Mouse (Mus musculus) midbrain, embryonic 10.5 days (tissue): ENCODE measurements around the gene 2310034C09Rik. TPM values are rescaled to one million over a fixed set of nuclear protein-coding genes. Genes with fewer than 3 reads are reported as not detected.

ENCODE experiments used
- polyA plus RNA-seq: library from polyadenylated mRNA; unstranded; fragments of >200 nt; fragmentation: Nextera tagmentation; extraction: Ambion mirVana; gene quantifications from 2 replicates; pipeline ENCODE4 v1.2.1, GENCODE M21; 2016

Gene 2310034C09Rik
- polyA plus RNA-seq, 1 experiment from 2014 or later: not detected

Other genes with a start within 250 kb of the 2310034C09Rik start
- 0.62 and 0.80 TPM in 2 replicates for gene Cldn8, start 195.7 kb upstream of the 2310034C09Rik start, polyA plus RNA-seq
- not detected in 2 replicates for gene Krtap24-1, start 146.6 kb upstream of the 2310034C09Rik start, polyA plus RNA-seq
- gene 2310079G19Rik, start 131.2 kb upstream of the 2310034C09Rik start, polyA plus RNA-seq: not detected in 2 replicates
- not detected in 2 replicates for gene Krtap26-1, start 111.1 kb upstream of the 2310034C09Rik start, polyA plus RNA-seq
- not detected in 2 replicates for gene Krtap27-1, start 87.2 kb upstream of the 2310034C09Rik start, polyA plus RNA-seq
- not detected in 2 replicates for gene 2310061N02Rik, start 50.9 kb upstream of the 2310034C09Rik start, polyA plus RNA-seq
- gene Krtap13-1, start 30.0 kb upstream of the 2310034C09Rik start, polyA plus RNA-seq: not detected in 2 replicates
- not detected in 2 replicates for gene Krtap13, start 7.2 kb upstream of the 2310034C09Rik start, polyA plus RNA-seq
- not detected in 2 replicates for gene 2310057N15Rik, start 15.4 kb downstream of the 2310034C09Rik start, polyA plus RNA-seq
- not detected in 2 replicates for gene Gm5965, start 19.0 kb downstream of the 2310034C09Rik start, polyA plus RNA-seq
- not detected in 2 replicates for gene Gm20741, start 53.4 kb downstream of the 2310034C09Rik start, polyA plus RNA-seq
- not detected in 2 replicates for gene Krtap15, start 61.4 kb downstream of the 2310034C09Rik start, polyA plus RNA-seq
- not detected in 2 replicates for gene Krtap14, start 67.3 kb downstream of the 2310034C09Rik start, polyA plus RNA-seq
- not detected in 2 replicates for gene Krtap19-1, start 110.6 kb downstream of the 2310034C09Rik start, polyA plus RNA-seq
- not detected in 2 replicates for gene Krtap19-2, start 115.4 kb downstream of the 2310034C09Rik start, polyA plus RNA-seq
- not detected in 2 replicates for gene Krtap19-3, start 119.2 kb downstream of the 2310034C09Rik start, polyA plus RNA-seq
- gene Krtap19-4, start 126.2 kb downstream of the 2310034C09Rik start, polyA plus RNA-seq: not detected in 2 replicates
- not detected in 2 replicates for gene Krtap19-5, start 137.6 kb downstream of the 2310034C09Rik start, polyA plus RNA-seq
- not detected in 2 replicates for gene Krtap19-9b, start 173.4 kb downstream of the 2310034C09Rik start, polyA plus RNA-seq
- gene Krtap16-3, start 204.0 kb downstream of the 2310034C09Rik start, polyA plus RNA-seq: not detected in 2 replicates